Mouse (Mus musculus) kidney, adult 10 weeks (tissue): ENCODE data around the gene Ankrd63. TPM values are rescaled to one million over a fixed set of nuclear protein-coding genes. Genes with fewer than 3 reads are reported as not detected.

Experiments used
- polyA plus RNA-seq: library from polyadenylated mRNA; stranded (reverse); fragments of 350-450 nt; fragmentation: Illumina TruSeq; extraction: RNeasy Lipid Tissue Mini Kit (QIAGEN cat#74804); gene quantifications from one replicate; pipeline ENCODE4 v1.2.3, GENCODE M21; 2014; ENCODE audit warnings: low read depth, low replicate concordance

Gene Ankrd63
- not detected for polyA plus RNA-seq

DNA sequence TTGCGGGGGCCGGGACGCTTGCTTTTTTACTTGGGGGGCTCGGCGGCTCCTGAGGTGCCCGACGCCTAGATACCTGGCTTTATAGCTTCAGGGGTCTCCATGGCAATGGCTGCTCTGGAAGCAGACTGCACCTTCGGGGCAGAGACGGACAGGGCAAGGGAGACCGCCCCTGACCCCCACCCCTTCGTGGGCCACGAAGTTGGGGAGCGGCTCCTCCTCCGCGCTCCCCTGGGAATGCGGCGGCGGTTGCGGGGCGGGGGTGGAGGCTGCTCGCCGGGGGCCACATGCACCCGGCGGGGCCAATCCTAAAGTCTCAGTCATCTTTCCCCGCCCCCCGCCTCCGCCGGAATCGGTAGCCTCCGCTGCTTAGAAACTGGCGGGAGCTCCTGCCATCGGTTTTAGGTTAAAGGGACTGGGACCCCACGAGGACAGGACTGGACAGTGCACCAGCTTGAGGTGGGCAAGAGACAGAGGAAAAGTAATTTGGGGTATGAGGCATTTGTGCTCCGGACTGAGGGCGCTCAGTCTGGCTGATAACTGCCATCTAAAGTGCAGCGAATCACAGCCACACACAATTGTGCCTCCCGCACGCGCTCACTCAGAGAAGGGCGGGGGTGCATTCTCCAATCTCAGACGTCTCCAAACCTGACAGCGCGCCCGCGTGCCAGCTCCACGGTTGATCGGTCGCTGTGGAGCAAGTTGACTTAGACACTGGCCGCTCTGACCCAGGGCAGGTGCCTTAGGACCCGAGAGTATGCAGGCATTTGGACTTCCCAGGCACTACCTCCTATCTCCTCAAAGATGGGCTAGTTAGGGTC lies at the start of gene Ankrd63:
TSS of gene Ankrd63 (minus strand) at position 51 of the 818 bp plus-strand sequence.

DNA sequence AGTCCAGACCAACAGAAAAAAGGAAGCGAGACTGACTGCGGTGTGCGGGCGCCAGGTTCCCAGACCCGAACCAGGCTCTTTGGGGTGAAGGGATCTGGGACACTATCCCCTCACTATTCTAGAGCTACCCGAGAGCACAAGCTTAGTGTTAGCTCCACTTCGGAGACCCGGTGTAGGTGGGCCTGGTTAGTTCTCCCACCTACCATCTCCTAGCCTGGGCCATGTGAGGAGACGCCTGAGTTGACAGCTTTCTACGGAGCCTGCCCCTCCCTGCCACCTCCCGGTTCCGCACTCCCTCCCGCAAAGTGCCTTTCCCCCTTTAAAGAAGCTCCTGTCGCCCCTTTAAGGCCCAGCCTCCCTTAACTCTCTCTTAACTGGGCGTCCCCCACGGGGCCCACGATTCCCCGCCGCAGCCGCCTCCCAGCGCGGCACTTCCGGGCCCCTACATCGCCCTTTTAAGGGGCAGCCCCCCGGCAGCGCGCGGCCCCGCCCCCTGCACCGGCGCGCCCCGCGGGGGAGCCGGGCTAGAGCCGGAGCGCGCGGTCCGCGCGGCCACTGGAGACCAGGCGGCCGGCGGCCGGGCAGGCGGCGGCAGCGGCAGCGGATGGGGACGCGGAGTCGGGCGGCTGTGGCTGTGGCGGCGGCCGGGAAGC lies 41.6 kb upstream of the Ankrd63 start, which contains the start of gene Inafm2:
TSS of gene Inafm2 (plus strand) at position 527 of the 653 bp plus-strand sequence.

DNA sequence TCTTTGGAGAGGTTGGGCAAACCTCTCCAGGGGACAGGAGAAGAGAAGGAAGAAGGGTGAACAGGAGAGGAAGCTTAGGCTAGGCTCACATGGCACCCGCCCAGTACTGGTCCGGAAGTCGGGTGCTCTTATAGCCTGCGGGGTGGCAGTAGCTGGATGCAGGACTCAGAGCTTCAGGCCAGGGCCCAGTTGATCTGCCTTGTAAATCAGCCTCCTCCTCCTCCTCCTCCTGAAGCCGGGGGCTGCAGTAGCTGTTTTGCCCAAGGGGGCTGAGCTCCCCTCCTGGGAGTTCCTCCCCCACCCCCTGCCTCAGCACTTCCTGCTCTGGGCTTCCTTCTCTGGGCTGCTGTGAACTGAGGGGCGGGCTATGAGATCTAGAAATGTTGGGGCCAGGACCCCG lies 24.6 kb upstream of the Ankrd63 start, which contains the start of gene Plcb2:
TSS of gene Plcb2 (minus strand) at position 102 of the 400 bp plus-strand sequence.

DNA sequence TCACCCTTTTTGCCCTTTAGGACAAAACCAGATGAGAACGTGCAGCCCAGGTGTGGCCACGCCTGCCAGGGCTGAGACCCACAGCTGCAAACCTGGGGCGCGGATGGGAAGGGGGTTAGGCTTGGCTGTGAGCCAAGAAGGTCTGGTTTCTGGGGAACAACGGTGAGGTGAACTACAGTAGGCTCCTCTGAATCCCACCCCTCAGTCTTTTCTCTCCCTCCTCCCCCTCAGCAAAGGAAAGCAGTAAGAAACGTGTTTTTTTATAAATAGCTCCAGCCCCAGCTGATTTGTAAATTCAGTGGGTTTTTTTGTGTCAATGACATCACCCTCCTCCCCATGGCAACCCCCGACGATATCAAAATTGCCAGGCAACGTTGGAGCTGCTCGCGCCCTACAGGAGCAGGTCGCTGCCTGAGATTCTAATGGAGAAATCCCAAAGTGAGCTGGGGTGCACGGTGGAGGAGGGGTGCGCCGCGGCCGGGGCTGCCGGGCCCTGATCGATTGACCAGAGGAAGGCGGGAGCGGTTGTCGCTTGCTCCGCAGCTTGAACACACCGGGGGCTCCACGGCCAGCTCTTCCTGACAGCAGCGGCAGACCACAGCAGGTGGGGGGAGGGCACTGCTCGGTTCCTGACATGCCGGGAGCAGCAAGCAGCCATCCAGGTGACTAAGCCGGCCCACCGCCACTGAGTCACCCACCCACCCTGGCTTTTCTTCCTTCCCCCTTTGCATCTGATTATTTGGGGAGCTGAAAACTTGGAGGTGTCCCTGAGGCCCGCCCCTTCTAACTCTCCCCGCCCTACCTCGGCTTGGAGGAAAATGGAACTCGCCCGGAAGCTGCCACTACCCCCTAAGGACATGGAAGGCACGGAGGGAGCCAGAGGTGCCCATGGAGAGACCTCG lies 40.6 kb downstream of the Ankrd63 start, which contains the start of gene Pak6:
TSS of gene Pak6 (plus strand) at position 402 of the 902 bp plus-strand sequence.

Other genes with a start within 250 kb of the Ankrd63 start
- gene Srp14, start 224.3 kb downstream of the Ankrd63 start, polyA plus RNA-seq, result 109 TPM
- 3.9 TPM for gene Bmf, start 154.3 kb downstream of the Ankrd63 start, polyA plus RNA-seq
- gene Bub1b, start 105.8 kb downstream of the Ankrd63 start, polyA plus RNA-seq, result 1.4 TPM
- gene Pak6, start 40.7 kb downstream of the Ankrd63 start, polyA plus RNA-seq, result 3.0 TPM
- gene Plcb2, start 24.5 kb upstream of the Ankrd63 start, polyA plus RNA-seq, result 0.44 TPM
- gene Inafm2, start 41.8 kb upstream of the Ankrd63 start, polyA plus RNA-seq, result 18.8 TPM
- gene Ccdc9b, start 58.7 kb upstream of the Ankrd63 start, polyA plus RNA-seq, result 1.1 TPM
- gene Phgr1, start 68.8 kb upstream of the Ankrd63 start, polyA plus RNA-seq, result not detected
- not detected for gene Disp2, start 75.8 kb upstream of the Ankrd63 start, polyA plus RNA-seq
- 0.69 TPM for gene Knstrn, start 110.0 kb upstream of the Ankrd63 start, polyA plus RNA-seq
- 94.4 TPM for gene Ivd, start 158.0 kb upstream of the Ankrd63 start, polyA plus RNA-seq
- gene Bahd1, start 196.4 kb upstream of the Ankrd63 start, polyA plus RNA-seq, result 3.3 TPM
- gene Chst14, start 222.5 kb upstream of the Ankrd63 start, polyA plus RNA-seq, result 1.2 TPM